Mouse (Mus musculus): Measurements from ENCODE around the gene Gm20431.
A peak's percentile ranks its signal among the peaks of the same experiment; 100 is the strongest.

Gene Gm20431

GRCm38 (mm10) chr2:167683721-167684120 lies 22.4 kb upstream of the Gm20431 start:
- no peaks in the 10 kb centered on the region for H3K36me3 ChIP-seq (ENCODE audit: control insufficient read depth, insufficient read depth, low read length, poor library complexity, severe bottlenecking)
- no peak for DNase-seq (ENCODE audit: low read depth, low spot score)
- H3K27me3 ChIP-seq (ENCODE audit: control insufficient read depth, insufficient read depth, low read length, poor library complexity, severe bottlenecking): no peaks in the 10 kb centered on the region

DNA sequence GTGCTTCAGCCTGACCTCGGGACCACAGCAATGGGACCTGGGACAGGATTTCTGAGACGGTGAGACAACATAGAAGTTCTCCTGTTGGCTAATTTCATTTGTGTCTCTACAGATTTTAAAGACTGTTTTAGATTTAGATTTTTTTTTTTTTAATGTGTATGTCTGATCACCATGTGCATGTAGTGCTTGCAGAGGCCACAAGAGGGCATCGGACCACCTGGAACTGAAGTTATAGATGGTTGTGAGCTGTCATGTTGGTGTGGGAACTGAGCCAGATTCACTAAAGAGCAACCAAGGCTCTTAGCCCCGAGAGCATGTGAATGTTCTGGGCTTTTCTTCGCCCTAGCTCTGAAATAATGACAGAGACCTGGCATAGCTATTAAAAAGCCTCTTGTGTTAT lies 19.4 kb upstream of the Gm20431 start:
- H3K27me3 ChIP-seq (ENCODE audit: control insufficient read depth, insufficient read depth, low read length, poor library complexity, severe bottlenecking): no peaks in the 10 kb centered on the region
- no peaks in the 10 kb centered on the region for H3K36me3 ChIP-seq (ENCODE audit: control insufficient read depth, insufficient read depth, low read length, poor library complexity, severe bottlenecking)
- DNase-seq (ENCODE audit: low read depth, low spot score): peak; percentile 89

GRCm38 (mm10) chr2:167679902-167680430 lies 18.7 kb upstream of the Gm20431 start:
- Histone ChIP-seq H3K36me3 (ENCODE audit: control insufficient read depth, insufficient read depth, low read length, poor library complexity, severe bottlenecking) (no peaks in the 10 kb centered on the region), H3K27me3 (ENCODE audit: control insufficient read depth, insufficient read depth, low read length, poor library complexity, severe bottlenecking) (no peaks in the 10 kb centered on the region)
- DNase-seq (ENCODE audit: low read depth, low spot score): peak; percentile 95

GRCm38 (mm10) chr2:167678600-167678999 lies 17.3 kb upstream of the Gm20431 start:
- Histone ChIP-seq H3K36me3 (ENCODE audit: control insufficient read depth, insufficient read depth, low read length, poor library complexity, severe bottlenecking) (no peaks in the 10 kb centered on the region), H3K27me3 (ENCODE audit: control insufficient read depth, insufficient read depth, low read length, poor library complexity, severe bottlenecking) (no peaks in the 10 kb centered on the region)
- DNase-seq (ENCODE audit: low read depth, low spot score): peak; percentile 69

DNA sequence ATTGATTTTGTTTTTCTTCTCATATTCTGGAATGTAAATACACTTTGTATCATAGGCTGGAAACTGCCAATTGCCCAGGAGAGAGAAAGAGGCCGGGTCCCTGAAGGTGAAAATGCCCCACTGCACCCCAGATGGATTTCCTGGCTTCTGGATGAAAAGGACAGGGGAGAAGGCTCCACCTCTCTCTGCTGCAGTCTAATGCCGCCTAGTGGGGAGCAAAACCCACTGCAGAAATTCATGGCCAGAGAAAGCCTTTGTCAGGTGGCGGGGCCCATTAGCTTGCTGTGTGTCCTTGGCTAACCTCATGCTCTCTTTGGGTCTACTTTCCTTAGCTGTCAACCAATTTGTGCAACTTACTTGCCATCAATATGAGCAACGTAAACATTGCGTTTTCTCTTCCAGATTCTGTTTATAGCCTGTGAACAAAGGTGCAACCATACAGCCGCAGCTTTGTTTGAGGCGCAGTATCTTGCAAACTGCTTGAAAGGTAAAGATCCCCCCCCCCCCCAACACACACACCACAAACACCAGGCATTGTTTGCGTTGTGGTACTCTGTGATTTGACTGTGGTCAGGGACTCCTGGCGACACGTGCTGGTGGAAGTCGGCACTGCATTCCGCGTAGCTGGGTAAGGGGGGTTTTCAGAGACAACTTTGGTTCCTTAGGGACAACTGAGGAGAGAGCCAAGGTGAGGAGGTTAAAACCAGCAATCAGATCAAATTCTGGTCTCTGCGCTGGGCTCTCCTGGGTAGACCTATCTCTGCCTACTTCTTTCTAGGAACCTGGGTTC lies 14.0 kb upstream of the Gm20431 start:
- no peaks in the 10 kb centered on the region for H3K36me3 ChIP-seq (ENCODE audit: control insufficient read depth, insufficient read depth, low read length, poor library complexity, severe bottlenecking)
- DNase-seq (ENCODE audit: low read depth, low spot score): peak; percentile 66
- no peaks in the 10 kb centered on the region for H3K27me3 ChIP-seq (ENCODE audit: control insufficient read depth, insufficient read depth, low read length, poor library complexity, severe bottlenecking)

GRCm38 (mm10) chr2:167672212-167672685 lies 11.0 kb upstream of the Gm20431 start:
- Histone ChIP-seq H3K27me3 (ENCODE audit: control insufficient read depth, insufficient read depth, low read length, poor library complexity, severe bottlenecking) (no peaks in the 10 kb centered on the region), H3K36me3 (ENCODE audit: control insufficient read depth, insufficient read depth, low read length, poor library complexity, severe bottlenecking) (no peaks in the 10 kb centered on the region)
- DNase-seq (ENCODE audit: low read depth, low spot score): peak; percentile 76

DNA sequence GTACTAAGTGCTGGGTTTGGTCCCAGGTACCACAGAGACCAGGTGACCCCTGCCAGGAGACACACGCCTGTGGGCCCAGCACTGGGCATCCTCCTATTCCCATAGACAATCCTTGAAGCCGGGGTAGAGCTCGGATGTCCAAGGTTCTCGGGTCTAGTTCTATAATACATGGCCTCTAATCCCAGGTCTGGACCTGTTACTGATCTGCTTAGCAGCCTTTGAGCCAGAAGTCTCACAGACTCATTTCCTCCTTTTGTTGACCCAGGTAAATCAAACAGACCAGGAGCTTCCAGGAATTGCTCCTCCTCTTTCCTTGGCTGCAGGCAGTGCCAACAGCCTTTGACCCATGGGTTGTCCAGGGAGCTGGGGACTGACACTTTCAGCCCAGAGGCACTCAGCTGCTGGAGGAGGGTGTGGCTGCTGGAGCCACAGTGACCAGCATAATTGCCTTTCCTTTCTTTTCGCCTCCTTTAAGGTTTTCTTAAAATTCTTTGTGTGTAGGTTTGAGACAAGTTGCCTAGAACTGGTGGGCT lies 9.9 kb upstream of the Gm20431 start:
- Histone ChIP-seq H3K27me3 (ENCODE audit: control insufficient read depth, insufficient read depth, low read length, poor library complexity, severe bottlenecking) (no peaks in the 10 kb centered on the region), H3K36me3 (ENCODE audit: control insufficient read depth, insufficient read depth, low read length, poor library complexity, severe bottlenecking) (no peaks in the 10 kb centered on the region)
- DNase-seq (ENCODE audit: low read depth, low spot score): no peak

- H3K36me3 ChIP-seq (ENCODE audit: control insufficient read depth, insufficient read depth, low read length, poor library complexity, severe bottlenecking): no peaks in the 10 kb centered on the region
- DNase-seq (ENCODE audit: low read depth, low spot score): no peak
- H3K27me3 ChIP-seq (ENCODE audit: control insufficient read depth, insufficient read depth, low read length, poor library complexity, severe bottlenecking): no peaks in the 10 kb centered on the region
These were observed 8.1 kb upstream of the Gm20431 start for GRCm38 (mm10) chr2:167669398-167669797.

DNA sequence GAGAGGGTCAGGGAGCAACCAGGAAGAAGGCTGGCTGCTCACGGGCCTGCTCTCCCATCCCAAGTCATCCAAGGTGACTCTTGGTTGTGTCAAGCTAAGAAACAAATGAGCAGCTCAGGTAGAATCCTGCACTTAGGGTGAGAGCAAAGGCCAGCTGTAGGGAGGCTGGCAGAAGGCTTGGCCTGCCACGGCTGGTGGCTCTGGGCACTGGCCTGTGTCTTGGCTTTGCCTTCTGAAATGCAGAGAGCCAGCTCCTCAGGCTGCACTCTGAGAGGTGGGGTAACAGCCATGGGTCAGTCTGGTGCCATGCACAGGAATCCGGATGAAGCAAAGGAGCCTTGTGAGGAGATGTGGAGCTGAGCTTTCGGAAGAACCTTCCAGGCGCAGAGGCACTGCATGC lies 7.1 kb upstream of the Gm20431 start:
- no peaks in the 10 kb centered on the region for H3K27me3 ChIP-seq (ENCODE audit: control insufficient read depth, insufficient read depth, low read length, poor library complexity, severe bottlenecking)
- no peaks in the 10 kb centered on the region for H3K36me3 ChIP-seq (ENCODE audit: control insufficient read depth, insufficient read depth, low read length, poor library complexity, severe bottlenecking)
- DNase-seq (ENCODE audit: low read depth, low spot score): no peak

DNA sequence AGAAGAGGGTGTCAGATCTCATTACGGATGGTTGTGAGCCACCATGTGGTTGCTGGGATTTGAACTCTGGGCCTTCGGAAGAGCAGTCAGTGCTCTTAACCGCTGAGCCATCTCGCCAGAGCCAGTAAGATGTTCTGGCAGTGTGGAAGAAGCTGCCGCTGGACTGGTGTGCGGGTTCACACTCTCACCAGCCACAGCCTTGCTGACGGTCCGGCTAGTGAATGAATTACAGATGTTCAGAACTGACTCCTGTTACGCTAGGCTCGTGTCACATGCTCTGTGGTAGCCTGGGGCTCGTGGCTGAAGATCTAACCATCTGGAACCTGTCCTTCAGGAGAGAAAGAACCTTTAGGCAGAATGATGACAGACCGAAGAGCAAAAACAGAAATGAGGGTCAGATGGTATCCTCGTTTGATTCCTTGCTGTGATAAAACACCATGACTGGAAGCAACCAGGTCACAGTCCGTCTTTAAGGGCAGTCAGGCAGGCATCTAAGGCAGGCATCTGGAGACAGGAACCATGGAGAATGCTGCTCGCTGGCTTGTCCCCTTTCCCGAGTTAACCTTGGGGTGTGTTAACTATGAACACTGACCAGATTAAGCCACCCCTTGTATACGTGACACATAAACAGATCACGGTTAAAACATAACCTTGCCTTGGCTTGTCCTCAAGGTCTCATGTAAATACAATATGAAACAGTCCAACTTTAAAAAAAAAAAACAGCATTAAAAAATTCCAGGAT lies 4.8 kb upstream of the Gm20431 start:
- H3K36me3 ChIP-seq (ENCODE audit: control insufficient read depth, insufficient read depth, low read length, poor library complexity, severe bottlenecking): no peaks in the 10 kb centered on the region
- H3K27me3 ChIP-seq (ENCODE audit: control insufficient read depth, insufficient read depth, low read length, poor library complexity, severe bottlenecking): no peaks in the 10 kb centered on the region
- no peak for DNase-seq (ENCODE audit: low read depth, low spot score)

DNA sequence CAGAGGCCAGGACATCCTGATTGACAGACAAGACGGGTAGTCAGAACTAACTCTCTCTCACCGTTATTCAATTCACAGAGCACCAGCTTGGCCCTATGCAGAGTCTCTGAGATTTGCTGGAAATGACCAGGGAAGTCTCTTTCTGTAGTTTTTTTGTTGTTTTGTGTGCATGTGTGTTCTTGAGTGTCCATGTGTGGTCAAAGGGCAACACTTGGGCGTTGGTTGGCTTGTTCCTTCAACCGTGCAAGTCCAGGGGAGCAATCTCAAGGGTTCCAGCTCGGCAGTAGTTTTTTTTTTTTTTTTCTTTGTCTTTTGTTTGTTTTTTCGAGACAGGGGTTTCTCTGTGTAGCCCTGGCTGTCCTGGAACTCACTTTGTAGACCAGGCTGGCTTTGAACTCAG lies 1.4 kb upstream of the Gm20431 start:
- Histone ChIP-seq H3K36me3 (ENCODE audit: control insufficient read depth, insufficient read depth, low read length, poor library complexity, severe bottlenecking) (no peaks in the 10 kb centered on the region), H3K27me3 (ENCODE audit: control insufficient read depth, insufficient read depth, low read length, poor library complexity, severe bottlenecking) (no peaks in the 10 kb centered on the region)
- DNase-seq (ENCODE audit: low read depth, low spot score): no peak

DNA sequence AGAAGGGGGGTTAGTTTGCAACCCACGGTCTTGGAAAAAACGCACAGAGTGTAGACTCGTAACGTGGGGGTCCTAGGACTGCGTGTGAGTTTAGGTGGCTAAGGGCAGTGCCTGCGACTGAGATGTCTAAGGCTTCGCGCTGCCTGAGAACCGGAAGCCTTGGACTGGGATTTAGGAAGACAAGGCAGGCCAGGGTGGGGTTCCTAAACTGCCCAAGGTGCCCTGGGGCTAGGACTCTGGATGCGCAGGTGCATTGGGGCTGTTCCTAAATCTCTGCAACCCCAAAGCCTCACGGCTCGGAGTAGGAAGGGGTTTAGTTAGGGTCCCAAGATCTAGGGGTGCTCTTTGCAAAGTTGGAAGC lies 705 bp downstream of the Gm20431 start:
- no peaks in the 10 kb centered on the region for H3K36me3 ChIP-seq (ENCODE audit: control insufficient read depth, insufficient read depth, low read length, poor library complexity, severe bottlenecking)
- H3K27me3 ChIP-seq (ENCODE audit: control insufficient read depth, insufficient read depth, low read length, poor library complexity, severe bottlenecking): no peaks in the 10 kb centered on the region
- DNase-seq (ENCODE audit: low read depth, low spot score): no peak

DNA sequence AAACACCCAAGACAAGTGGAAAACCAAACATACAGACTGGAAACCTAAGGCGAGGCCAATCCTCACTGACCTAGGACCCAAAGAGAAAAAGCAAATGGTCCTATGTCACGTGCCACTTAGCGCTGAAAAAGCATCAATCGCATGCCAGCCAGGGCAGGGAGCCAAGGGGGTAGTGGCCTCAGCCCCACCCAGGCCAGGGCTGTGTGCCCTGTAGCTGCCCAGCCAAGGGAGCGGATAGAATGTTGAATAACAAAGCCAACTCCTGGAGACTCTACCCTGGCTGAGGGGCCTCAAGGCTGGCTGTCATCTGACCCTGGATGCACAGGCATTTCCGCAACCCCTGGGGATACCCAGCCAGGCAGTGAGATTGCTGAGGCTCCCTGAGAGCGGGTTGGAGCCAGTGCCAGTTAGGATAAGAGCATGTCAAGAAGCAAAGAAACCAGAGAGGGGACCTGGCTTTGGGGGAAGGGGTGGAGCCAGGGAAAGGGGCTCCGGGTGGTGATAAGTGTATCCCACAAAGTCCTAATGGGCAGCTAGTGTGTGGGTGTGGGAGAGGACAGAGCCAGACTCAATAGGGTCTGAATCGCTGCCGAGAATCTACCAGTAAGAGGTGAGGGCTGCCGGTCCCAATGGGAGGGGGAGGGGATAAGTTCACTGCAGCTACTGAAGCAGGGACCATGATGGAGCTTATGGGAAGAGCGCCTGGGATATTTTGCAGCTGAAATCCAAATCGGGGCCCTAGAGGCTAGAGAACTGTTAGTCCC lies 1.3 kb downstream of the Gm20431 start:
- DNase-seq (ENCODE audit: low read depth, low spot score): no peak

GRCm38 (mm10) chr2:167659177-167659846 lies 2.0 kb downstream of the Gm20431 start:
- DNase-seq (ENCODE audit: low read depth, low spot score): no peak
- Histone ChIP-seq H3K36me3 (ENCODE audit: control insufficient read depth, insufficient read depth, low read length, poor library complexity, severe bottlenecking) (no peaks in the 10 kb centered on the region), H3K27me3 (ENCODE audit: control insufficient read depth, insufficient read depth, low read length, poor library complexity, severe bottlenecking) (no peaks in the 10 kb centered on the region)

More for the DNA sequence above, 1.3 kb downstream of the Gm20431 start:
- H3K36me3 ChIP-seq (ENCODE audit: control insufficient read depth, insufficient read depth, low read length, poor library complexity, severe bottlenecking): no peaks in the 10 kb centered on the region
- no peaks in the 10 kb centered on the region for H3K27me3 ChIP-seq (ENCODE audit: control insufficient read depth, insufficient read depth, low read length, poor library complexity, severe bottlenecking)

All from splenic B cell, adult 2 months (primary cell).